Mouse (Mus musculus): ENCODE results near the gene Sgo1. TPM values are rescaled to one million over a fixed set of nuclear protein-coding genes. Genes with fewer than 3 reads are reported as not detected.
"Not testable (repeated sequence)": the region's sequence is repeated elsewhere in the genome, so short reads cannot be mapped to it uniquely, and the experiment has no call there.

Gene Sgo1
- total and polyA plus RNA-seq, 3 experiments = 12.6 to 21.4 TPM; not detected in 1

GRCm38 (mm10) chr17:53714453-53714852 is 25.3 kb upstream of the Sgo1 start:
- Histone ChIP-seq H3K9ac (ENCODE audit: control insufficient read depth, low read depth, low read length, poor library complexity, severe bottlenecking) (no peak overlapping the region), H3K27me3 (ENCODE audit: control insufficient read depth in 1 of 2, insufficient read depth in 2 of 2, low read length in 2 of 2) (no peaks in the 10 kb centered on the region), H3K27ac (ENCODE audit: control insufficient read depth, low read depth, low read length) (no peak overlapping the region), H3K4me3 (ENCODE audit: control insufficient read depth in 1 of 2, insufficient read depth in 1 of 2, low read depth in 2 of 2, low read length in 2 of 2) (no peak overlapping the region), H3K4me1 (ENCODE audit: control insufficient read depth in 1 of 2, insufficient read depth in 2 of 2, low read length in 2 of 2) (no peaks in the 10 kb centered on the region), H3K79me2 (ENCODE audit: control insufficient read depth, insufficient read depth, low read length, poor library complexity) (no peaks in the 10 kb centered on the region), H3K36me3 (ENCODE audit: control insufficient read depth in 1 of 2, insufficient read depth in 2 of 2, low read length in 2 of 2) (no peaks in the 10 kb centered on the region), H3K9me3 (replicated peaks; ENCODE audit: insufficient read depth, low read length) (no peaks in the 10 kb centered on the region)
- no peak for DNase-seq (ENCODE audit: low read depth, low spot score)
- TF ChIP-seq CTCF (IDR thresholded peaks at IDR 0.05 in 2 of 3, conservative IDR thresholded peaks at IDR 0.05 in 1 of 3; ENCODE audit: control insufficient read depth in 1 of 3, insufficient read depth in 1 of 3, low read depth in 2 of 3, low read length in 3 of 3, poor library complexity in 1 of 3, severe bottlenecking in 1 of 3) = no peak
- TF ChIP-seq TBP (IDR thresholded peaks at IDR 0.05; ENCODE audit: low read depth, low read length) = no peak
- TF ChIP-seq MAFK (IDR thresholded peaks at IDR 0.05; ENCODE audit: borderline replicate concordance, low read depth, low read length) = no peak
- no peak for TF ChIP-seq MEF2A (IDR thresholded peaks at IDR 0.05; ENCODE audit: extremely low read depth, insufficient replicate concordance, low read depth, low read length, poor library complexity, severe bottlenecking)
- no peak for TF ChIP-seq POLR2A (IDR thresholded peaks at IDR 0.05; ENCODE audit: control insufficient read depth in 1 of 2, insufficient read depth in 1 of 2, low read depth in 1 of 2, low read length in 2 of 2, poor library complexity in 1 of 2)
- TF ChIP-seq GABPA (IDR thresholded peaks at IDR 0.05; ENCODE audit: low read depth, low read length) = no peak
- TF ChIP-seq TCF12 (IDR thresholded peaks at IDR 0.05; ENCODE audit: low read depth, low read length) = no peak
- no peak for TF ChIP-seq RAD21 (IDR thresholded peaks at IDR 0.05; ENCODE audit: low read depth, low read length)
- TF ChIP-seq SMC3 (IDR thresholded peaks at IDR 0.05; ENCODE audit: low read depth, low read length) = no peak
- no peak for TF ChIP-seq MYB (IDR thresholded peaks at IDR 0.05; ENCODE audit: low read depth, low read length)
- no peak for TF ChIP-seq USF1 (IDR thresholded peaks at IDR 0.05; ENCODE audit: low read depth, low read length)
- no peak for TF ChIP-seq SIN3A (IDR thresholded peaks at IDR 0.05; ENCODE audit: low read length)
- TF ChIP-seq MXI1 (IDR thresholded peaks at IDR 0.05; ENCODE audit: low read depth, low read length) = no peak
- no peak for TF ChIP-seq ZMIZ1 (IDR thresholded peaks at IDR 0.05; ENCODE audit: low read depth, low read length)
- TF ChIP-seq GATA1 (IDR thresholded peaks at IDR 0.05; ENCODE audit: low read depth, low read length) = no peak
- TF ChIP-seq ZNF384 (IDR thresholded peaks at IDR 0.05; ENCODE audit: low read depth, low read length) = no peak
- no peak for TF ChIP-seq BHLHE40 (IDR thresholded peaks at IDR 0.05; ENCODE audit: borderline replicate concordance, low read depth, low read length)

GRCm38 (mm10) chr17:53697521-53697920 is 8.4 kb upstream of the Sgo1 start:
- not testable (repeated sequence) for H3K36me3 ChIP-seq (ENCODE audit: control insufficient read depth in 1 of 2, insufficient read depth in 2 of 2, low read length in 2 of 2); H3K79me2 ChIP-seq (ENCODE audit: control insufficient read depth, insufficient read depth, low read length, poor library complexity); H3K27me3 ChIP-seq (ENCODE audit: control insufficient read depth in 1 of 2, insufficient read depth in 2 of 2, low read length in 2 of 2); H3K4me3 ChIP-seq (ENCODE audit: control insufficient read depth in 1 of 2, insufficient read depth in 1 of 2, low read depth in 2 of 2, low read length in 2 of 2); H3K9ac ChIP-seq (ENCODE audit: control insufficient read depth, low read depth, low read length, poor library complexity, severe bottlenecking); H3K9me3 ChIP-seq (replicated peaks; ENCODE audit: insufficient read depth, low read length); H3K27ac ChIP-seq (ENCODE audit: control insufficient read depth, low read depth, low read length); DNase-seq (ENCODE audit: low read depth, low spot score); H3K4me1 ChIP-seq (ENCODE audit: control insufficient read depth in 1 of 2, insufficient read depth in 2 of 2, low read length in 2 of 2)
